Mouse (Mus musculus) myocyte (in vitro differentiated cells): Measurements from ENCODE around the gene Brd3. TPM values are rescaled to one million over a fixed set of nuclear protein-coding genes. Genes with fewer than 3 reads are reported as not detected.
A peak's percentile ranks its signal among the peaks of the same experiment; 100 is the strongest.

ENCODE experiments used
- H3K27me3 ChIP-seq: one replicate; pipeline ENCODE4 v1.6.1; 2011; ENCODE audit not compliant: control insufficient read depth, insufficient read depth, insufficient read length
- H3K36me3 ChIP-seq: one replicate; pipeline ENCODE4 v1.6.1; 2011; ENCODE audit not compliant: control insufficient read depth, insufficient read depth
- H3K4me2 ChIP-seq: one replicate; pipeline ENCODE4 v1.6.1; 2011; ENCODE audit warnings: low read depth, control low read depth
- H3K4me3 ChIP-seq: one replicate; pipeline ENCODE4 v1.5.1; 2011; ENCODE audit warnings: mild to moderate bottlenecking, control low read depth, moderate library complexity
- H3K79me2 ChIP-seq: one replicate; pipeline ENCODE4 v1.6.1; 2011; ENCODE audit not compliant: control insufficient read depth, insufficient read depth
- H3ac ChIP-seq: one replicate; pipeline ENCODE4 v1.6.1; 2011; ENCODE audit not compliant: control insufficient read depth, insufficient read length
- CEBPB ChIP-seq: IDR thresholded peaks from 2 replicates; pipeline ENCODE4 v1.6.1; 2011; ENCODE audit warnings: mild to moderate bottlenecking, moderate library complexity; ENCODE audit not compliant: poor library complexity, insufficient read depth, severe bottlenecking
- E2F4 ChIP-seq: IDR thresholded peaks from one replicate; pipeline ENCODE4 v1.6.1; 2011; ENCODE audit warnings: mild to moderate bottlenecking, control low read depth, moderate library complexity; ENCODE audit not compliant: insufficient read depth
- MAX ChIP-seq: IDR thresholded peaks from one replicate; pipeline ENCODE4 v1.6.1; 2011; ENCODE audit warnings: low read depth, mild to moderate bottlenecking, control low read depth
- MYOD1 ChIP-seq, 3 experiments: IDR thresholded peaks; one replicate each; pipeline ENCODE4 v1.6.1; 2011; ENCODE audit warnings: control low read depth in 2 of 3, low read depth in 2 of 3, mild to moderate bottlenecking in 2 of 3, moderate library complexity in 1 of 3; ENCODE audit not compliant: insufficient read length in 2 of 3, control insufficient read depth in 1 of 3
- MYOG ChIP-seq, 3 experiments: IDR thresholded peaks; one replicate each; pipeline ENCODE4 v1.6.1; 2011; ENCODE audit warnings: control low read depth in 2 of 3, low read depth in 2 of 3, mild to moderate bottlenecking in 2 of 3; ENCODE audit not compliant: insufficient read length in 2 of 3, control insufficient read depth in 1 of 3, insufficient read depth in 1 of 3
- POLR2A ChIP-seq: IDR thresholded peaks from one replicate; pipeline ENCODE4 v1.6.1; 2011; ENCODE audit warnings: low read depth, mild to moderate bottlenecking, control low read depth, moderate library complexity; ENCODE audit not compliant: insufficient read length
- POLR2AphosphoS2 ChIP-seq: IDR thresholded peaks from one replicate; pipeline ENCODE4 v1.6.1; 2011; ENCODE audit warnings: low read depth, control low read depth; ENCODE audit not compliant: insufficient read length
- REST ChIP-seq: IDR thresholded peaks from one replicate; pipeline ENCODE4 v1.6.1; 2011; ENCODE audit warnings: mild to moderate bottlenecking, control low read depth, moderate library complexity; ENCODE audit not compliant: insufficient read depth, insufficient read length
- SRF ChIP-seq: IDR thresholded peaks from one replicate; pipeline ENCODE4 v1.6.1; 2011; ENCODE audit warnings: low read depth; ENCODE audit not compliant: control insufficient read depth, insufficient read length
- TCF12 ChIP-seq: IDR thresholded peaks from one replicate; pipeline ENCODE4 v1.6.1; 2011; ENCODE audit warnings: mild to moderate bottlenecking, control low read depth; ENCODE audit not compliant: poor library complexity, insufficient read depth, severe bottlenecking
- TCF3 ChIP-seq: IDR thresholded peaks from one replicate; pipeline ENCODE4 v1.6.1; 2011; ENCODE audit warnings: low read depth, control low read depth; ENCODE audit not compliant: insufficient read length
- USF1 ChIP-seq: IDR thresholded peaks from one replicate; pipeline ENCODE4 v1.6.1; 2011; ENCODE audit warnings: low read depth, mild to moderate bottlenecking, control low read depth, moderate library complexity
- polyA plus RNA-seq: library from polyadenylated mRNA; unstranded; fragments of >200 nt; fragmentation: generic; extraction: Trizol; gene quantifications from one replicate; pipeline ENCODE4 v1.2.1, GENCODE M21; 2012; ENCODE audit warnings: missing spikeins

Gene Brd3
- polyA plus RNA-seq, 1 experiment: 26.8 TPM

GRCm38 (mm10) chr2:27418577-27419070, 88.8 kb downstream of the Brd3 start:
- peaks cover 66% of the 10 kb centered on the region for H3K79me2 ChIP-seq

GRCm38 (mm10) chr2:27417648-27418153, 89.8 kb downstream of the Brd3 start:
- TF ChIP-seq MAX (no peak), TCF3 (no peak)
- Histone ChIP-seq H3K4me3 (no peak overlapping the region), H3ac (no peak overlapping the region), H3K4me2 (no peak overlapping the region), H3K27me3 (no peaks in the 10 kb centered on the region), H3K79me2 (peaks cover 66% of the 10 kb centered on the region), H3K36me3 (no peaks in the 10 kb centered on the region)

More at GRCm38 (mm10) chr2:27418577-27419070, 88.8 kb downstream of the Brd3 start:
- TF ChIP-seq POLR2AphosphoS2: no peak
- TF ChIP-seq TCF12: no peak
- no peak for TF ChIP-seq MAX
- no peak for TF ChIP-seq MYOG (IDR thresholded peaks at IDR 0.05; ENCODE audit: control insufficient read depth in 1 of 3, insufficient read depth in 1 of 3, insufficient read length in 2 of 3, low read depth in 2 of 3)
- no peak for TF ChIP-seq TCF3
- no peak for TF ChIP-seq E2F4
- no peak for TF ChIP-seq POLR2A
- TF ChIP-seq CEBPB: no peak
- no peak for TF ChIP-seq USF1
- TF ChIP-seq REST: no peak
- no peak for TF ChIP-seq MYOD1 (IDR thresholded peaks at IDR 0.05; ENCODE audit: control insufficient read depth in 1 of 3, insufficient read length in 2 of 3, low read depth in 2 of 3)
- no peak for TF ChIP-seq SRF
- no peak overlapping the region for H3ac ChIP-seq
- no peak overlapping the region for H3K4me2 ChIP-seq
- no peaks in the 10 kb centered on the region for H3K27me3 ChIP-seq
- H3K4me3 ChIP-seq: no peak overlapping the region
- H3K36me3 ChIP-seq: no peaks in the 10 kb centered on the region

GRCm38 (mm10) chr2:27416425-27416824, 91.0 kb downstream of the Brd3 start:
- TF ChIP-seq SRF (no peak), POLR2AphosphoS2 (no peak), POLR2A (no peak), MYOD1 (IDR thresholded peaks at IDR 0.05; ENCODE audit: control insufficient read depth in 1 of 3, insufficient read length in 2 of 3, low read depth in 2 of 3) (peak in 1 of 3 experiments; percentile 5)
- H3K4me2 ChIP-seq: peak overlapping the region; percentile 10

GRCm38 (mm10) chr2:27415060-27415783, 92.2 kb downstream of the Brd3 start:
- no peaks in the 10 kb centered on the region for H3K27me3 ChIP-seq
- no peak overlapping the region for H3ac ChIP-seq
- peaks cover 58% of the 10 kb centered on the region for H3K79me2 ChIP-seq
- H3K4me3 ChIP-seq: no peak overlapping the region
- H3K4me2 ChIP-seq: peak overlapping the region; percentile 84
- no peaks in the 10 kb centered on the region for H3K36me3 ChIP-seq
- TF ChIP-seq CEBPB (0 out of 2 replicates have a peak, but pooled peaks have one; percentile 1), USF1 (no peak), SRF (no peak), MYOG (IDR thresholded peaks at IDR 0.05; ENCODE audit: control insufficient read depth in 1 of 3, insufficient read depth in 1 of 3, insufficient read length in 2 of 3, low read depth in 2 of 3) (peak in 1 of 3 experiments; percentile 53), MYOD1 (IDR thresholded peaks at IDR 0.05; ENCODE audit: control insufficient read depth in 1 of 3, insufficient read length in 2 of 3, low read depth in 2 of 3) (peak in 1 of 3 experiments; percentile 61)

More at GRCm38 (mm10) chr2:27416425-27416824, 91.0 kb downstream of the Brd3 start:
- Histone ChIP-seq H3K27me3 (no peaks in the 10 kb centered on the region), H3K36me3 (no peaks in the 10 kb centered on the region), H3ac (no peak overlapping the region), H3K79me2 (peaks cover 57% of the 10 kb centered on the region), H3K4me3 (no peak overlapping the region)

- Histone ChIP-seq H3ac (no peak overlapping the region), H3K4me3 (no peak overlapping the region), H3K4me2 (peak overlapping the region; percentile 84), H3K36me3 (no peaks in the 10 kb centered on the region), H3K79me2 (peaks cover 59% of the 10 kb centered on the region), H3K27me3 (no peaks in the 10 kb centered on the region)
- TF ChIP-seq POLR2AphosphoS2 (peak; percentile 16), MYOD1 (IDR thresholded peaks at IDR 0.05; ENCODE audit: control insufficient read depth in 1 of 3, insufficient read length in 2 of 3, low read depth in 2 of 3) (peak in 2 of 3 experiments; percentile 20 to 81), REST (no peak), TCF3 (peak; percentile 32), POLR2A (peak; percentile 55), MYOG (IDR thresholded peaks at IDR 0.05; ENCODE audit: control insufficient read depth in 1 of 3, insufficient read depth in 1 of 3, insufficient read length in 2 of 3, low read depth in 2 of 3) (peak; percentile 51 to 92 (median 62)), MAX (no peak)
Measured at GRCm38 (mm10) chr2:27413936-27414657, 93.4 kb downstream of the Brd3 start.
